8 mouse cellular contexts compared by ENCODE assay signal in genomic region chr13:21223242-21223655, GRCm38 (mm10). TPM values are rescaled to one million over a fixed set of nuclear protein-coding genes. Genes with fewer than 3 reads are reported as not detected.
DNase-seq lines count a peak whose midpoint lies in the region; ATAC-seq and TF ChIP-seq lines count a peak whose summit lies in the region.

No protein-coding gene starts in this region.

- H3K27me3 ChIP-seq in heart, embryonic 13.5 days (replicated peaks): no peaks in the 10 kb centered on the region; the same call in 1 of the 2 replicates
- no peaks in the 10 kb centered on the region for H3K27me3 ChIP-seq in forebrain, embryonic 15.5 days
- no peaks in the 10 kb centered on the region for H3K27me3 ChIP-seq in limb, embryonic 11.5 days (ENCODE audit: control insufficient read depth, insufficient read depth, low read length)
- no peaks in the 10 kb centered on the region for H3K27me3 ChIP-seq in neural tube, embryonic 12.5 days (replicated peaks)

- TF ChIP-seq POLR2A in bone marrow, adult 2 months (IDR thresholded peaks at IDR 0.05; ENCODE audit: borderline replicate concordance, control insufficient read depth, low read depth, low read length): no peak

- H3K36me3 ChIP-seq in heart, embryonic 13.5 days: no peaks in the 10 kb centered on the region
- H3K36me3 ChIP-seq in forebrain, embryonic 15.5 days: no peaks in the 10 kb centered on the region
- no peaks in the 10 kb centered on the region for H3K36me3 ChIP-seq in limb, embryonic 11.5 days (ENCODE audit: control insufficient read depth, insufficient read depth, low read length)
- no peaks in the 10 kb centered on the region for H3K36me3 ChIP-seq in neural tube, embryonic 12.5 days

- H3K4me3 ChIP-seq in heart, embryonic 13.5 days: peak overlapping the region; percentile 69
- peak overlapping the region; percentile 31 for H3K4me3 ChIP-seq in bone marrow, adult 2 months (replicated peaks; ENCODE audit: control insufficient read depth, low read depth, low read length)
- H3K4me3 ChIP-seq in forebrain, embryonic 15.5 days: peak overlapping the region; percentile 60
- H3K4me3 ChIP-seq in limb, embryonic 11.5 days (ENCODE audit: low read depth, low read length): peak overlapping the region; percentile 49
- peak overlapping the region; percentile 55 for H3K4me3 ChIP-seq in neural tube, embryonic 12.5 days

- 5% methylated on average over 10 of the region's 10 CpGs for WGBS in heart, embryonic 13.5 days
- 6% methylated on average over 10 of the region's 10 CpGs for WGBS in bone marrow, adult 2 months
- WGBS in forebrain, embryonic 15.5 days: 4% methylated on average over 10 of the region's 10 CpGs
- 2% methylated on average over 10 of the region's 10 CpGs for WGBS in limb, embryonic 11.5 days
- 4% methylated on average over 10 of the region's 10 CpGs for whole genome bisulfite sequencing in neural tube, embryonic 12.5 days

- peaks cover 9% of the 10 kb centered on the region; the same call in 1 of the 2 replicates for H3K4me1 ChIP-seq in heart, embryonic 13.5 days
- no peaks in the 10 kb centered on the region for H3K4me1 ChIP-seq in bone marrow, adult 2 months (ENCODE audit: control insufficient read depth, insufficient read depth, low read length)
- H3K4me1 ChIP-seq in forebrain, embryonic 15.5 days: peaks cover 14% of the 10 kb centered on the region; the same call in 1 of the 2 replicates
- no peaks in the 10 kb centered on the region for H3K4me1 ChIP-seq in limb, embryonic 11.5 days (ENCODE audit: control insufficient read depth, insufficient read depth, low read length)
- 0 out of 2 replicates have a peak, but pooled peaks cover 3% of the 10 kb centered on the region for H3K4me1 ChIP-seq in neural tube, embryonic 12.5 days

- no peak overlapping the region for H3K27ac ChIP-seq in heart, embryonic 13.5 days (replicated peaks)
- H3K27ac ChIP-seq in bone marrow, adult 2 months (ENCODE audit: control insufficient read depth, insufficient read depth, low read depth, low read length, poor library complexity): no peak overlapping the region
- no peak overlapping the region for H3K27ac ChIP-seq in forebrain, embryonic 15.5 days (replicated peaks)
- H3K27ac ChIP-seq in limb, embryonic 11.5 days (replicated peaks; ENCODE audit: low read depth, low read length): no peak overlapping the region
- no peak overlapping the region for H3K27ac ChIP-seq in neural tube, embryonic 12.5 days

- H3K9me3 ChIP-seq in heart, embryonic 13.5 days: no peaks in the 10 kb centered on the region
- no peaks in the 10 kb centered on the region for H3K9me3 ChIP-seq in forebrain, embryonic 15.5 days
- H3K9me3 ChIP-seq in limb, embryonic 11.5 days (ENCODE audit: control insufficient read depth, low read length): no peaks in the 10 kb centered on the region
- no peaks in the 10 kb centered on the region for H3K9me3 ChIP-seq in neural tube, embryonic 12.5 days

- peak overlapping the region; percentile 65 for H3K9ac ChIP-seq in heart, embryonic 13.5 days
- H3K9ac ChIP-seq in forebrain, embryonic 15.5 days (replicated peaks): peak overlapping the region; percentile 69
- H3K9ac ChIP-seq in limb, embryonic 11.5 days (ENCODE audit: low read length): peak overlapping the region; percentile 9; the same call in 1 of the 2 replicates
- H3K9ac ChIP-seq in neural tube, embryonic 12.5 days: no peak overlapping the region

- no peak for DNase-seq in heart, adult 8-10 months (ENCODE audit: low spot score)
- peak; percentile 68 for DNase-seq in limb, embryonic 11.5 days (ENCODE audit: low spot score)
- DNase-seq in layer of hippocampus, adult 11-12 months (ENCODE audit: low spot score): no peak
- DNase-seq in spleen, adult 18-20 months: no peak

- TF ChIP-seq CTCF in bone marrow, adult 2 months (IDR thresholded peaks at IDR 0.05; ENCODE audit: control insufficient read depth, insufficient read depth, low read length): no peak

- no peak for ATAC-seq in heart, embryonic 13.5 days (ENCODE audit: extremely low read depth, insufficient number of reproducible peaks, low FRiP score, low TSS enrichment)
- no peak for ATAC-seq in forebrain, embryonic 15.5 days (replicated peaks)
- ATAC-seq in limb, embryonic 11.5 days (ENCODE audit: insufficient number of reproducible peaks, low FRiP score, low TSS enrichment, low read depth): peak; percentile 10; the same call in 1 of the 2 replicates
- no peak for ATAC-seq in neural tube, embryonic 12.5 days (ENCODE audit: low FRiP score, low read depth)

- H3K4me2 ChIP-seq in heart, embryonic 13.5 days: peak overlapping the region; percentile 84
- H3K4me2 ChIP-seq in forebrain, embryonic 15.5 days (replicated peaks): peak overlapping the region; percentile 58
- H3K4me2 ChIP-seq in limb, embryonic 11.5 days (ENCODE audit: low read depth, severe bottlenecking): peak overlapping the region; percentile 39
- peak overlapping the region; percentile 65 for H3K4me2 ChIP-seq in neural tube, embryonic 12.5 days (replicated peaks)

RNA-seq across cellular contexts. Expression of gene Trim27, which starts 44.0 kb away (rescaled TPM):
- polyA plus RNA-seq in heart, embryonic 13.5 days (2015; fragmentation: Nextera tagmentation; extraction: Ambion mirVana): 80.3 and 83.4 TPM in 2 replicates
- 10 to 100 TPM; 17.7 to 20.3 (median 19.3) TPM for total RNA-seq in heart, adult 8-10 months (2022)
- 41.4 and 45.6 TPM in 2 replicates for polyA plus RNA-seq in bone marrow, adult 2 months (2011; ENCODE audit: insufficient read depth, insufficient read length, low replicate concordance, missing spikeins)
- 98.8 and 101 TPM in 2 replicates for polyA plus RNA-seq in forebrain, embryonic 15.5 days (2015; fragmentation: Nextera tagmentation; extraction: Ambion mirVana)
- 183 and 190 TPM in 2 replicates for polyA plus RNA-seq in limb, embryonic 11.5 days (2014; fragmentation: Nextera tagmentation; extraction: Ambion mirVana)
- 124 and 125 TPM in 2 replicates for polyA plus RNA-seq in neural tube, embryonic 12.5 days (2016; fragmentation: Nextera tagmentation; extraction: Ambion mirVana)
